Mouse (Mus musculus) left cerebral cortex, postnatal 36 days (tissue): ENCODE measurements around the gene Nkx6-1. TPM values are rescaled to one million over a fixed set of nuclear protein-coding genes. Genes with fewer than 3 reads are reported as not detected.

ENCODE experiments used
- DNase-seq, 2 experiments: peaks; one replicate each; pipeline ENCODE4 v3.0.0; 2021 to 2022; ENCODE audit warnings: low spot score in 2 of 2, mixed read lengths in 1 of 2
- intact Hi-C: fragments of 180-260 bp; cut with DNase I; formaldehyde crosslinking; loops from one replicate; pipeline ENCODE4 v1.15.1; 2025
- total RNA-seq, 2 experiments: library from RNA; stranded (reverse); gene quantifications; 2 replicates each; pipeline ENCODE4 v1.2.3; 2021

Nkx6-1 gene
- under 1 TPM; 0.11 to 0.32 TPM for total RNA-seq

DNA sequence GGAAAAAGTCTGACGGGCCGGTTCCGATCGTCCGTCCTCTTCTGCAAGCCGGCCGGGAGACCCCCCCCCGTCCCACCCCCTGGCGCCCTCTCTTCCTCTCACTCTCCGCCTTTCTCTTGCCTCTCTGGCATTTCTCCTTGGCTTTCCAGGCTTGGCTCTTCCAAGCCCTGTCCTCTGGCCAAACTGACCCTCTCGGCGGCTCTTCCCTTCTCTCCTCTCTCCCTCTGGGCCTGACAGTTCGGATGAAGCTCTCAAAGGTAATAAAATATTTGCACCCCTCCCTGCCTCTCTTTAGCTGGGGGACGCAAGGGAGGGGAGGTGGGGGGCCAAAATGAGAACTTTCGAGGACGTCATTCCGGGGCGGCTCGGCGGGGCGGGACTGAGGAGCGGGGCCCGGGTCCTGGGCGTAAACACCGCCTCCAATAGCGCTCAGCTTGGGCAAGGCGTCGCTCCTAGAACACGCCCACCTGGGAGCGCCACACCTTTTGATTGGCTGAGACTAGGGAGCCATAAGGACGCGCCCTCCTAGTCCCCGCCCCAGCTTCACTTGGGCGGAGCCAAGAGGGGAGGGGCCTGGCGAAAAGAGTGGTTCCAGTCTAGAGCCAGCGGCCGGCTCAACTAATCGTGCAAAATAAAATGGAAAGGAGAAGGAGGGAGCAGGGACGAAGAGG, at the start of gene Nkx6-1:
Nkx6-1 (minus strand) TSS at position 52 of the 671 bp plus-strand sequence.
- intact Hi-C loops = loop anchor here (5.0 to 10.0 kb wide), 2 partner anchors 298 to 820 kb away; partner anchors contain the start of gene Gpat3
- no peak for DNase-seq

DNA sequence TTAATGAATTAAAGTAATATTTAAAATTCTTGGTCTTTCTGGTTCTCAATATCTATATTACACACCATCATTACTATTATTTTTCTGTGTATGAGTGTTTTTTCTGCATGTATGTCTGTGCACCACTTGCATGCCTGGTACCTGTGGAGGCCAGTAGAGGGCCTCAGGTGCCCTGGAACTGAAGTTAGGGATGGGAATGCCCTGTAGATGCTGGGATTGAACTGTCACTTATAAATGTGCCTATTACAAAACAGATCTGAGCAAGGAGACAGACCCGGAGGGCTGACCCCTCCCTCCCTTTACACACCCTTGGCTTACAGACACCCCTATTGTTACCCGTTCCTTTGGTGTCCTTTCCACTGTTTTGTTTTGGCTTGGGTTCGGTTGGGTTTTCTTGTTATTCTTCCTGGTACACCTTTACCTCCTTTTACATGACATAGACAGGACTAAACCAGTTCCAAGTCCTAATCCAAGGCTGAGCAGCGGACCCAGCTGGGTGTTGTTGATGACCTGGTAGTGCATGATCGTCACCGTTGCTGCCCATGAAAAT, 48.3 kb upstream of the Nkx6-1 start:
- intact Hi-C loops = no loop called here
- no peak for DNase-seq

GRCm38 (mm10) chr5:101703374-101704260, 38.8 kb upstream of the Nkx6-1 start:
- intact Hi-C loops = no loop called here
- DNase-seq = peak; percentile 6 to 14

GRCm38 (mm10) chr5:101702636-101703035, 37.8 kb upstream of the Nkx6-1 start:
- intact Hi-C loops = no loop called here
- DNase-seq = no peak

DNA sequence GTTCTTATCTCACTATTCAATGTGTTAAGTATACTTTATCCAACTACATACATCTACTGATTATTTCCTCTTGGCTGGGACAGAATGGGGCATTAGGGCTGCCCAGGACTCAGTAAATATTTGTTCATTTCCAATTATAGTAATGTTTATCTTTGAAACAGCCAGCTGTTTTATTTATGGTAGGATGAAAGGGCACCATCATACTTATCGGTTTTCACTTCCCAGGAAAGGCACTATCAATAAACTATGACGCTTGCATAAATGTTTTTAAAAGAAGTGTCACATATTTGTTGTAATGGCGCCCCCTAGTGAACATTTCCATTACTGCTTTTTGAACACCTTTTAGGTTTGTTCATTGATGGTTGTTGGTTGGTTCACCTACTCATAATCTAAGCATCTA, 35.8 kb upstream of the Nkx6-1 start:
- intact Hi-C loops = no loop called here
- no peak for DNase-seq

DNA sequence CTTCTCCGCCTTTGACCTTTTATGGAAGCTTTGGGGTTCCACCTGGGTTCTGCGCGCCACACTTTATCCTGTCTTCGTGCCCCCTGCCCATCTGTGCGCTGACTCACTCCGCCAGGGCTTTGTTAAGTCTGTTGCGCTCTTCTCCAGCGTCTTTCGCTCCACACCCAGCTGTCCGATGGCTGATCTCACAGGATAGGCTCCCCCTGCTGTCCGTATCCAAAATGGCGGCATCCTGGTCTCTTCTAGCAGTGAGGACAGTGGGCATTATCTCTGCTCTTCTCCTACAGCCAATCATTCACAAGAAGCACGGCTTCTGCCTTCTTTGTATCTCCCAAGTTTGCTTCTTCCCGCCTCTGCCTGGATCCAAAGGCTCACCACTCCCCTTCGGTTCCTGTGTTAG, 23.8 kb upstream of the Nkx6-1 start:
- DNase-seq = no peak

DNA sequence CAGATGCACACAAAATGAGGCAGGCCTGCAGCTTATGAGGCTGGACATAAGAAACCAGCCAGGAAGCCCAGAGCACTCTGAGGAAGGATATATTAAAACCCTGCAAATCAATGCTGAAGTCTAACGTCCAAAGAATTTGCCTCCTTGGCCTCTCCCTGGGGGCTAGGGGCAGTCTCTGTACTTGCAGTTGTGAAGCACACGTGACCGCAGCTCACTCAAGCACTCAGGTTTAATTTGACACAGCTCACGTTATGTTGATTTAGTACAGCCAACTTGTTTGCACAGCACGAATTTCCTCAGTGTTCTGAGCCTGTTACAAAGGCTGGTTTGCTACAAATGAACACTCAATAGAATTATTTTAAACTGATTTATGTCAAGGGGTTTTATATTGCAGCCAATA, 18.5 kb upstream of the Nkx6-1 start:
- intact Hi-C loops = no loop called here
- DNase-seq = no peak

More for the DNA sequence above, 23.8 kb upstream of the Nkx6-1 start:
- intact Hi-C loops = no loop called here

DNA sequence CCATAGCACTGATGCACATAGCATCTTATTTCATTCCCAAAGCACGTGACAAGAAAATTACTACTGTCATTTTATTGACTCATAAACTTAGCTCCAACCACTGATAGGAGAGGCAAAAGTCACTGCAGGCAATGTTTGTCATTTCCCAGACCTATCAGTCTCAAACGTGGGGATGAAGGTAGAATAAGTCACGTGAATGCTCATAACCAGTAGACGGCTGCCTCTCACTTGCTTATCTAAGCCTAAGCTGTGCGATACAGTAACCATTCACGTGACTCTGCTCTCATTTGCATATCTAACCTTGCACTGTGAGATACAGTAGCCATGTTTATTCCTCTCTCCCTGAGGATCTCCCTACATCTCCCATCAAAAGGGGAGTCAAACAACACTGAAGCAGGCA, 15.5 kb upstream of the Nkx6-1 start:
- intact Hi-C loops = no loop called here
- DNase-seq = no peak

DNA sequence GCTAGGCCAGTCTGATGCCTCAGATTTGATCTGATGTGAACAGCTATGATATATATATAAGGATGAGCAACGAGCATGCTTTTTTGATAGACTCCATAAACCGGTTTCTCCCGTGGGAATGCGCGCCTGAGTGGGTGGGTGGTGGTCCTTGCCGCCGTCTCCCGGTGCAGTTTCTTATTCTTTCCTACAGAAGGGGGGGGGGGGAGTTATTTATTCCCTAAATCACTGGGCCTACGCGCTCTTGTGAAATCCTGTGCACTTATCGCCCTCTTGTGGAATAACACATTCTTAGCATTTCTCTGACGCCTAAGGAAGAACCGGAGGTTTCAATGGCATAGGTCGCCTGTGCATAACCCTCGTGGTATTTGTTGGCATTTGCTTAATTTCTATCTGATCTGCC, 4.6 kb upstream of the Nkx6-1 start:
- intact Hi-C loops = loop anchor here (2.0 to 10.0 kb wide), 3 partner anchors 302 to 825 kb away; partner anchors contain the start of gene Gpat3

GRCm38 (mm10) chr5:101668475-101668874, 3.7 kb upstream of the Nkx6-1 start:
- DNase-seq = no peak
- intact Hi-C loops = loop anchor here (2.0 to 10.0 kb wide), 3 partner anchors 301 to 824 kb away; partner anchors contain the start of gene Gpat3

More for the DNA sequence above, 4.6 kb upstream of the Nkx6-1 start:
- DNase-seq = peak in 1 of 2 experiments; percentile 18

DNA sequence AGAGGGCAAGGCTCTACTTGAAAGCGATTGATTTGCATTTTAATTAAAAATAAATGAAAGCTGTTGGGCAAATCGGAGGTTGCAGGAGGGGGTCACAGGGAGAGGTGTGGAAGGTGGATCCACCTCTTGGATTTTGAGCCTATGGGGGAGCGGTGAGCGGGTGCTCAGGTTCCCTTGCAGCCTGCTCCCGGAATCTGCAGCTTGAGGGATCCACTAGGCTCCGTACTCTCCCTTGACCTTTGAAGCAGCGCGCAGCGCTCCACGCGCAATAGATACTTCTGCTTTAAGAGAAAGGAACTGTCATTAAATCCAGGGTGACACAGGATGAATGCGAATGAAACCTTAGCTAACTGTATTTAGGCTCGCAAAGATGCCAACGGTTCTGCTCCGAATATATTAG, 3.2 kb upstream of the Nkx6-1 start:
- intact Hi-C loops = loop anchor here (2.0 to 10.0 kb wide), 3 partner anchors 301 to 823 kb away; partner anchors contain the start of gene Gpat3
- no peak for DNase-seq

DNA sequence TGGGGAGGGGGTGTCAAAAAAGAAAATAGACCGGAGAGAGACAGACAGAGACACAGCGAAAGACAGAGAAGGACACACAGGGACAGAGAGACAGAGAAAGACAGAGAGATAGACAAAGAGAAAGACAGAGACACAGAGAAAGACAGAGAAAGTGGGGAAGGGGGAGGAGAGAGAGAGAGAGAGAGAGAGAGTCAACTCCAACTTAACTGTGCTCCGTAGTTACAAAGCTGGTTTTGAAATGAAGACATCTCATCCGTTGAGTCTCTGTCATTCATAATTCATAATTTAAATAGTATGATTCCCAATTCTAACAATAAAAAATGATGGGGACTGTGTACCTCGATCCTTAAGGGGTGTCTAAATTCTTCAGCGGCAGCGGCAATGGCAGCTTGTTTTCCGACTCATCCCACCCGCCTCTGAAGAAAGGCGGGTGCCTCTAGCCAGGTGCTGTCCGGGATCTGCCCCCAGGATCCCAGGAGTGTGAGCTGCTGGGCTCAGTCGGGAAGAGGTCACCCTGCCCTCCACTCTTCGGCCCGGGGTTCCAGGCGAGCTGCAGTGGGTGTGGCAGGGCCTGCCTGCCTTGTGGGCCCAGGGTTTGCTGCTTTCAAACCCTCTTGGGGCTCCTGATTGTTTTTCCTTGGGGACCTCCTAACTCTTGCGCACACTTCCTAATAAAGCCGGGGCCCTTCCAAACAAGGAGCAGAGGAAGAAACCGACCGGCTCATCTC, 2.6 kb upstream of the Nkx6-1 start:
- intact Hi-C loops = loop anchor here (5.0 to 10.0 kb wide), 2 partner anchors 300 to 823 kb away; partner anchors contain the start of gene Gpat3
- DNase-seq = no peak

- intact Hi-C loops = loop anchor here (5.0 to 10.0 kb wide), 2 partner anchors 299 to 822 kb away; partner anchors contain the start of gene Gpat3
- DNase-seq = peak in 1 of 2 experiments; percentile 20
These were observed 1.9 kb upstream of the Nkx6-1 start for GRCm38 (mm10) chr5:101666713-101667112.

GRCm38 (mm10) chr5:101666091-101666490, 1.3 kb upstream of the Nkx6-1 start:
- intact Hi-C loops = loop anchor here (5.0 to 10.0 kb wide), 2 partner anchors 299 to 821 kb away; partner anchors contain the start of gene Gpat3
- no peak for DNase-seq

DNA sequence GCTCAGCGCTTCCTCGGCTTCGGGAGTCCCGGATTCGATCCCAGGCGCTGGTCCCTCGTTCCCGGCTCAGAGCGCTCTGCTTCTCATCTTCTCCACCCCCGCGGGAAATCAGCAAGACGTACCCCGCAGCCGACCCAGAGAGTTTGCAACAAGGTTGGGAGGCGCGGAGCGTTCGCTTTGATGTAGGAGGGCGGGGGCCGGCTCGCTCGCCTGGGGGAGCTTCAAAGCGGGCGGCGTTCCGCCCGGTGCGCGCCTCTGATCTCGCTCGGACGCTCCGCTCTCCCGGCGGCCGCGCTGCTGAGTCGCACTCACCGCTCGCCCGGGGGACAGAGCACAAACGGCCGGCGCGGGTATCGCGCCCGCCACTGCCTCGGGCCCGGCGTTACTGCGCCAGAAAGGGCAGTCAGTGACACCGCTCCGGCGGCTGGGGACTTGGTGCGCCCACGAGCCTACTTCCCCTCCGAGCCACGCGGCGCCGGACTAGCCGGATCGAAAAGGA, 324 bp downstream of the Nkx6-1 start:
- intact Hi-C loops = loop anchor here (10.0 kb wide), 1 partner anchor 820 kb away; the partner anchor contains the start of gene Gpat3
- no peak for DNase-seq

GRCm38 (mm10) chr5:101663621-101664422, 974 bp downstream of the Nkx6-1 start:
- intact Hi-C loops = loop anchor here (10.0 kb wide), 1 partner anchor 819 kb away; the partner anchor contains the start of gene Gpat3
- no peak for DNase-seq

DNA sequence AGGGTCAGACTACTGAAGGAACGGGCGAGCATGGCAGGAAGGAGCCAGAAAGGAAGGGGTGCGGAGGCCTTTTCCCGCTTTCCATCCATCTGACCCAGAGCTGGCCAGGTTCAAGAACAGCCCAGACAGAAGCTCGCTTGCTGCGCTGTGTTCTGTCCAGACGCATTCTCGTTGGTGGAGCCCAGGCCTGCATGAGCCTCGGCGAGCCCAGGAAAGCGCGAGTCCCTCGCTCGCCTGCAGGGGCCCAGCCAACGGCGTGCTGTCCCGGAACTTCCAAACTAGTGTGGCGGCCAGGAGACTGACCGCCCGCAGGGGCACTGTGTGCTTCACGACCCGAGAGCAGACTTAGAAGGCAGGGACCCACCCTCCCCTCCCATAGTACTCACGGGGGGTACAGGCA, 1.6 kb downstream of the Nkx6-1 start:
- DNase-seq = no peak
- intact Hi-C loops = loop anchor here (10.0 kb wide), 1 partner anchor 818 kb away; the partner anchor contains the start of gene Gpat3

DNA sequence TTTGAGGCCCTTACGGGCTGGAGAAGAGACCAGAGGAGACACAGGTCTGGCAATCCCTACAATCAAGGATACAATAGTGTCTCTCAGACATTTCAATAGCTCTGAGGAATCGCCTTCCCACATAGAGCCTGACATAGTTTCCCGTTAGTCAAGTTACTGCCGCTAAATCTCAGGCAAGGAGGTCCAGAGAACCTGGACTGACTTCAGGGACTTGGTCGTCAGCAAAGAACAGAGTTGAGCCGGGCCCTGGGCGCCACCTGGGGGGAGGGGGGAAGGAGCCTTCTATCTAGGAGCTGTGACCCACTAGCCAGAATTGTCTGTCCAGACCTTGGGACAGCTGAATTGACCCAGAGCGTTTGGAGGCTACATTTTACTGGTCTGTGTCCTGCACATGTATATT, 2.3 kb downstream of the Nkx6-1 start:
- DNase-seq = no peak
- intact Hi-C loops = loop anchor here (10.0 kb wide), 1 partner anchor 818 kb away; the partner anchor contains the start of gene Gpat3
